Mouse (Mus musculus): Measurements from ENCODE around the gene Gm20532.

GRCm38 (mm10) chr2:26573396-26573795 is 13.0 kb upstream of the Gm20532 start:
- TF ChIP-seq CTCF (IDR thresholded peaks at IDR 0.05; ENCODE audit: borderline replicate concordance, insufficient read depth, low read length): no peak
- no peak for TF ChIP-seq POLR2A (IDR thresholded peaks at IDR 0.05; ENCODE audit: low read depth, low read length)

Measured in embryonic fibroblast, embryonic 13.5 days (primary cell).